Mouse (Mus musculus) spleen, embryonic (tissue): ENCODE measurements around the gene Rufy1.
"Not testable (repeated sequence)": the region's sequence is repeated elsewhere in the genome, so short reads cannot be mapped to it uniquely, and the experiment has no call there.

Experiments used
- CTCF ChIA-PET: fragments of 350-600 bp; sonication (Branson Sonifier 250); formaldehyde crosslinking; loops from one replicate; lab custom pipeline; 2022; lab: Charles Lee

Rufy1 gene

DNA sequence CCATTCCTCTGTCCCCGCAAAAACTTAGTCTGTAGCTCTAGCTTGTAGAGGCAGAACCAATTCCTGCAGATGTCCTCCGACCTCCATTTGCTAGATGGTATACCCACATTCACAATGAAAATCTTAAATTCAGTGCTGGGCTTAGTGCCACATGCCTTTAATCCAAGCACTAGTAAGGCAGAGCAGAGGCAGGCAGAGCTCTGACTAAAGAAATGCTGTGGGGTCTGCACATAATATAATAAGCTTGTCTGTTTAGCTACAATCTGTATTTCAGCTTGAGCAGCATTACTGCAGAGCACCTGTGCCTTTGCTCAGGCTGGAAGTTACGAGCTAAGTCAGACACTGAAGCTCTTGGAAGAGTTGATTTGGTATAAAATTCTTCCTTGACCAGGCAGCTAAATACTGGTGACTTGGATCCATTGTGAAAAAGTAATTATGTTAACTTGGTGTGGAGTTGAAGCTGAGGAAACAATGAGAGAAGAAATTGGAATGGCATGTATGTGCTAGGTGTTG is 43.7 kb downstream of the Rufy1 start:
- CTCF ChIA-PET = no interaction called here

DNA sequence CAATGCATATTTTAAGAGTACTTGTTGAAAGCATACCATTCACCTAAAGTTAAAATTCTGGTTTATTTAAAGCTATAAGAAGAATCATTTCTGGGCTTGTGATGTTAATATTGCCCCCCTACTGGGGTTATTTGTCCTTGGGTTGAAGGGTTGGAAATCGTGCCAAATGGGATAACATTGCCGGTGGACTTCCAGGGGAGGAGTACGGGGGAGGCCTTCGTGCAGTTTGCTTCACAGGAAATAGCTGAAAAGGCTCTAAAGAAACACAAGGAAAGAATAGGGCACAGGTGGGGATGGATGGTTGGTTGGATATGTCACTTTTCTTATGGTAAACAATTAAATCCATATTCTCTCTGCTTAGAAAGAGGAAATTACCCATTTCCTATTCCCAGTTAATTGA is 49.6 kb downstream of the Rufy1 start:
- CTCF ChIA-PET = no interaction called here

DNA sequence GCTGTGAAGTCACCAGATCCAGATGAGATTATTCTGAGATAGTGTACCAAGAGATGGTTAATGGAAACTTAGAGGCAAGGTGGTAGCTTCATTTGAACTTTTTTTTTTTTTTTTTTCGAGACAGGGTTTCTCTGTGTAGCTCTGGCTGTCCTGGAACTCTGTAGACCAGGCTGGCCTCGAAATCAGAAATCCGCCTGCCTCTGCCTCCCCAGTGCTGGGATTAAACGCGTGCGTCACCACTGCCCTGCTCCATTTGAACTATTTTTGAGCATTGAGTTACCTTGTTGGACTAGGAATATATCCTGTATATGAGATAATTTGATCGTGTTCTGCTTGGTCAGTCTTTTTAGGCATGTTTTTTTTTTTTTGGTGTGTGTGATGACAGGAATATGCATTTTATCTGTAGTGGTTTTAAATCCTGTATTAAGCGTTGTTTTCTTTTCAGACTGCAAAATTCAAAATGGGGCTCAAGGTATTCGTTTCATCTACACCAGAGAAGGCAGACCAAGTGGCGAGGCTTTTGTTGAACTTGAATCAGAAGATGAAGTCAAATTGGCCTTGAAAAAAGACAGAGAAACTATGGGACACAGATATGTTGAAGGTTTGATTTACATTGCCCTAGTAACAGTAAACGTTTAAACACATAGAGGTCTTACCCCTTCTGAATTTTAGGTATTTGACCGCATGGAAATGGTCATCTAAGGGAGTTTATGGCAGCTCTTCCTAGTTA is 51.7 kb downstream of the Rufy1 start:
- CTCF ChIA-PET = no interaction called here

DNA sequence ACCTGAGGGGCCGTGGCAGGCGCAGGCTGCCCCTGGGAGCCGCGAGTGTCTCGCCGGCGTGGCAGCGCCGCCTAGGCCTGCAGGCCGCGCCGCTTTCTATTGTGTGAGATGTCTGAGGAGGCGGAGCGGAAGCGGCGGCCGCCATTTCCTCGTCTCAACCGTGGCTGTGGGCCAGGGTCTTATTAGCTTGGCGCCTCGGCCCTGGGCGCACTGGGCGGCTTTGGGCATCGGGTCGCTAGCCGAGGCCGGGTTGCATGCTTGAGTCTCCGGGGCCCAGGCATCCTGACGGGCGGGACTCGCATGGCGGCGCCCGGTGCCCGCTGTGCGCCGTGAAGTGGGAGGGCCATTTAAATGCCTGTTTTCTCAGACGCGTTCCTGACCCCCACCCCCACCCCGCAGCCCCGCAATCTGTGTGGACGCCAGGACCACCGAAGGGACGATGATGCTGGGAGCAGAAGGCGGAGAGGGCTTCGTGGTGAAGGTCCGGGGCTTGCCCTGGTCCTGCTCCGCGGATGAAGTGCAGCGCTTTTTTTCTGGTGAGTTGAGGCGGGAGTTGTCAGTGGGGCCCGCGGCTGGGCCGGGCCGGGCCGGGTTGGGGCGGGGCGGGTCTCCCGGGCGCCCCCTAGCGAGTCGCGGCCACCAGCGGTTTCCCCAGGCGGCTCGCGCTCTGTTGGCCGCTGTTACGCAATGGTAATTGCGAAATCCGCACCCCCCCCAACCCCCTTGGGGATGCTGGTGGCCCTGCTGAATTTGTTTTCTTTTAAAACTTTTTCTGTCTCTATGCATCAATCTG is 52.8 kb downstream of the Rufy1 start:
- CTCF ChIA-PET = interaction anchor here (0.6 to 1.0 kb wide), 2 partner anchors 14 to 1279 kb away, joined by 3 to 5 read pairs; no protein-coding TSS in a partner anchor

DNA sequence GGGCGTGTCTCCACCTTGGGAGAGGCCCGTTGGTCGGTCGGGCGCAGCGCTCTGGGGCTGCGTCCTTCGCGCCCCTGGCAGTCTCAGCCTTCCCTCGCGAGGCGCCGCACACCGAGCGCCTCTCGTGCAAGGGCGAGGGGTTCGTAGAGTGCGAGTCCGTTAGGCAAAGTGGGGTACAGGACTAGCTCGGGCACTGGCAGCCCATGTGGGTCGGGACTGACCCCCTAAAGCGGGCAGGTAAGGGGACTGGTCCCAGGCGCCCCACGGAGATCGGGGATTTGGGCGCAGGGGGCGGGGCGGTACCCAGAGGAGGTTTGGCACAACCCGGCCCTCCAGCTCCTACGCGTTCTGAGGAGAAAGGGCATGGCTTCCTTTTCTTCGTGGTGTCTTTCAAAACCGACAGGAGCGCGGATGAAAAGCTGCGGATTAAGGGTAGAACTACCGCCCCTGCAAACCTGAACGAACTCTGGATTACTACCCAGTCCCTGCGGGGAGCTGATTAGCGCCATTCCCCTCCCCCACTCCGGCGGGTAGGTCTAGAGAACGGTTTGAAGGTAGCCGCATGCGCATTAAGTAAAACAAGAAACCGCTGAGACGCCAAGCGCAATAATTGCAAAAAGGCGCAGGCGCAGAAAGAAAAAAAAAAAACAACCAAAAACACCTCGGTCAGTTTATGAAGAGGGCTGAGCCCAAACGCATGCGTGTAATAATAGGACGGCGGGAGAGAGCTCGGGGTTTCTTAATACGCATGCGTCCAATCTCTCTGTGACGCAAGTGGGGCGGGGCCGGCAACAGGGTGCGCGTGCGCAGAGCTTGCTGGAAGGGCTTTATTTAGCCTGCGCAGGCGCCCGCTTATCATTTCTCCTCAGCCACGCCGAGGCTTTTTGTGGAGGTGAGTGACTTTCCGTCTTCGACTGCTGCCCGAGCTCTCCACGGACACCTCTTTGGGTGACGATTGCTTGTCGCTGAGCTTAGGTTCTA is 53.7 kb downstream of the Rufy1 start, which contains the start of gene Hnrnph1:
Hnrnph1 (plus strand) TSS at position 80 of the 981 bp plus-strand sequence.
- CTCF ChIA-PET = interaction anchor here (0.6 to 1.0 kb wide), 2 partner anchors 13 to 1280 kb away, joined by 3 to 5 read pairs; no protein-coding TSS in a partner anchor

DNA sequence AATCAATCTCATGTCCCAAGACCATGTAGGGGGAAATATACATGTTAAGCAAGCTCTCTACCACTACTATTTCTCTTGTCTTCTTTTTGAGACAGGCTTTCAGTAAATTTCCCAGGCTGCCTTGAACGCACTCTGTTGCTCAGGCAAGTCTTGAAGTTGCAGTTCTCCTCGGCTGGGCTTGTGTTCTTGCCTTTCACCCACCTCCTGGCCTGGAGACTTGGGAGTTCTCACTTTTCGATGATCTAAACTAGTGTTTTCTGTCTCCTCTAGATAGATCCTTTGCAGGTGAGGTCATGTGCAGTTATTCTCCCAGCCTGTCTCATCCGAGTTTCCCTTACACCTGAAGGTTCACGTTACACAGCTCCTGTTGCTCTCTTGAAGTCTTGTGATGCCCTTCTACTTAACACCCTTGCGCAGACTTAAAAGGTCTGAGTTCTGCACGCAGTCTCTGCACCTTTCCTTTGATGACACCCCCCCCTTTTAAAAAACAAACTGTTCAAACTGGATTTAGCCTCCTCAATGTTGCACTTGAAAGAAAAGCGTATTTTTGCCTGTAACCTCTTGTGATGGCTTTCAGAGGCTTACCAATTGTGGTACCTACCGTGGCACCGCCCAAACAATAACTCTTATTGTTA is 54.7 kb downstream of the Rufy1 start:
- CTCF ChIA-PET = no interaction called here

DNA sequence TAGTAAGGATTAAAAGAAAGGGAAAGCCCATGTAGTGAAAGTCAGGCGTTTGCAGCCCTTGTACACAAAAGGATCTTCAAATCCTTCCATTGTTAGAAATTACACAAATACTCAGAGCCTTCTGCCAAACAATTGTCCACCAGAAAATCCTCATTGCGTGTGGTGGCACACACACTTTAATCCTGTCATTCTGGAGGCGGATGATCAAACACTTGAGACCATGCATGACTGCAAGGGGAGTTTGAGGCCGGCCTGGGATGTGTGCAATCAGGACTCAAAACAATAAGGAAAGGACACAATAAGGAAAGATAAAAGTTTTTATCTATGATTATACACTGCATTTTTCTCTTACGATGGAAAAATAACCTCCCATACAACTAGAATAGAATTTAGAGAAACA is 55.5 kb downstream of the Rufy1 start:
- CTCF ChIA-PET = interaction anchor here (0.7 kb wide), 1 partner anchor 1266 kb away, joined by 8 read pairs; no protein-coding TSS in a partner anchor

DNA sequence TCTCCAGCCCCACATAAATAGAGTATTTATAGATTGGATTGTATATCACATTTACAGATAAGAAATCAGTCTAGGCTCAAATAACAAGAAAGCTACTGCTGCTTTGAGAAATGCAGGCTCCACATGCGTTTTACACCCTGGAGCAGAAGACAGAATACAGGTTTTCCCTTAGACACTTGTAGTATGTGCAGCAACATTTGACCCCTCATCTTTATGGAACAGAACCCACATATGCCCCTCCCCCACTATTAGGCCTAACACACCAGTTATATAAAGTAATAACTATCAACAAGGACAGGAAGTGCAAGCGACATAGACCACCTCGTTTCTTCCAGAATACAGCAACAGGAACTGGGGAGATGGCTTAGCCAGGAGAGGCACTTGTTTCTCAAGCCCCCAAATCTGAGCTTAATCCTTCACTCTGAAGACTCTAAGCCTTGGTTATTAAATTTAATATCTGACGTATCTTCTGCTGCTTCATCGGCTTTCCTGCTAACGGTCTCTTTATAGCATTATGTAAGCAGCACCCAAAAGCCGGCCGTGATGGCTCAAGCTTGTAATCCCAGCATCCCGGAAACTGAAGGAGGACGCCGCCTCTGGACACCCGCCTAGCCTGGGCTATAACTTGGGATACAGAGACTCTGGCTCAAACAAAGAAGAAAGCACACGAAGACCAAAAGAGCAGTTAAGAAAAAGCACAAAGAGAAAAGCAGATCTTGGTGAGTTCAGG is 56.5 kb downstream of the Rufy1 start:
- CTCF ChIA-PET = no interaction called here

DNA sequence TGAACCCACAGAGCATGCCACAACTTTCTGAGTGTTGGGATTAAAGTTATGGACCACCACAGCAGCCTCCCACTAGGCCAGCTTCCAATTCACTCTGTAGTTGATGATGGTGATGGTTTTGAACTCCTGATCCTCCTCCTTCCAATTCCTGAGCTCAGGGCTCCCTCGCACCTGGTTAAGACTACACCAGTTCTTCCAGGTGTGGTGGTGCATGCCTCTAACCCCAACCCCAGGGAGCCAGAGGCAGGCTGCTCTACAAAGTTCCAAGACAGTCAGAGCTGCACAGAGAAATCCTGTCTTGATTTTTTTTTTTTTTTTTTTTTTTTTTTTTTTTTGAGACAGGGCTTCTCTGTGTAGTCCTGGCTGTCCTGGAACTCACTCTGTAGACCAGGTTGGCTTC is 57.3 kb downstream of the Rufy1 start:
- CTCF ChIA-PET = interaction anchor here (1.2 kb wide), 1 partner anchor 242 kb away, joined by 14 read pairs; no protein-coding TSS in a partner anchor

DNA sequence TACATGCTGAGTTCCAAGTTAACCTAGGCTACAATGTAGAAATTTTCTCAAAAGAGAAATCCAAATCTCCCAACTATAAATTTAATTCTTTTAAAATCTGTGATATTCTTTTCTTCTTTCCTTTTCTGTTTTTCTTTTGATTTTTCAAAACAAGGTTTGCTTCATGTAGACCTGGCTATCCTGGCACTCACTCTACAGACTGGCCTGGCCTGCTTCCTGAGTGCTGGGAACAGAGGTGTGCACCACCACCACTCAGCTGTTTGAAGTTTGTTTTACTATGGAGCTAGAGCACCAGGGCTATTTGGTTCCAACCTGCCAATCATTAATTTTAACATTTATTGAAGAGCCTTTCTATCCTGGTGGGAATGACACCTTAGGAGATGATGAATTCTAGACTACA is 57.8 kb downstream of the Rufy1 start:
- CTCF ChIA-PET = interaction anchor here (1.2 kb wide), 1 partner anchor 241 kb away, joined by 14 read pairs; no protein-coding TSS in a partner anchor

DNA sequence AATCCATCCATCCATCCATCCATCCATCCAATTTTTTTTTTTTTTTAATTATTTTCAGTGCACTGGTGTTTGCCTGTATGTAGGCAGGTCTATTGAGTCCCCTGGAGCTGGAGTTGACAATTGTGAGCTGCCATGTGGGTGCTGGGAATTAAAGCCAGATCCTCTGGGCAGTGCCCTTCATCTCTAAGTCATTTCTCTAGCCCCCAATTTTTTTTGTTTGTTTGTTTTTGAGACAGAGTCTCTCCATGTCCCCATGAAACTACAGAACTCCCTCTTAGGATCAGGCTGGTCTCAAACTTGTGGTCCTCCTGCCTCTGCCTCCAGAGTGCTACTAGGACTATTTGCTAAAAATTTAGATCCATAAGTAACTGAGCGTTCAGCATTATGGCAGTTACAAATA is 59.0 kb downstream of the Rufy1 start:
- CTCF ChIA-PET = interaction anchor here (0.6 to 0.7 kb wide), 3 partner anchors 12 to 190 kb away, joined by 3 to 25 read pairs (median 9); no protein-coding TSS in a partner anchor

DNA sequence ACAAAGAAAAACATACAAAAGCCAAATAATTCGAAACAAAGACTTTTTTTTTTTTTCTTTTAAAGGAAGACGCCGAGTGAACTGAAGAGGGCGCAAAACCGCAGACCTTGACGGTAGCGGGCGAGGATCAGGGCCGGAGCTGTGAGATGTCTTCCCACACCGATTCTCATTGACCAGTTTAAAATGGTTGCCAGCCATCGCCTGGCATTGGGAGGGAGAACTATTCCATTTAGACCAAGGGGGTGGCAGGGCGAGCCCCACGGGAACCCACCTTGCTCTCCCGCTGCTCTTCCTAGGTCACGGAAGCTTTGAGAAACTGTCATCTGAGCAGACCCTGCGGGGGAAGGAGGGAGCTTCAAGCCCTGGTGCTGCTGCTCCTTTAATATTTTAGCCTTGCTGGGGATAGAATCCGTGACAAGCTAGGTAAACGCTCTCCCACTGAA is 59.5 kb downstream of the Rufy1 start:
- CTCF ChIA-PET = interaction anchor here (0.5 to 0.8 kb wide), 4 partner anchors 12 to 1469 kb away, joined by 9 to 25 read pairs (median 10); no protein-coding TSS in a partner anchor

DNA sequence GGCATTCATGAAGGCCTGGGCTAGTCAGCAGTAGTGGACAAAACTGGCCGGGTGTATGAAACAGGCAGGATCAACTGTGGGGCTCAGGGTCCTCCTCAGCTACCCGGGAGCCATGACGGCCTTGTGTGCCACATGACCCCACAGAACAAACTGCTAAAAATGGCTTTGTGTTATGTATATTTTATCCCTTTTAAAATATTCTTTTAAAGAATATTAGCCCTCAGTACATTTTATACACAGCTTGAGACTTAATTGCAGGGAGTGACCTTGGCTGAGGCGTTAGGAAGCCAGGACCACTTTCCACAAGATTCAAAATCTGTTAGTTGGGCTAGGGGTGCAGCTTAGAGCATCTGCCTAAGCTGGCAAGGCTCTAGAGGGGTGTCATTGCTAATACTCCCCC is 60.0 kb downstream of the Rufy1 start:
- CTCF ChIA-PET = interaction anchor here (0.5 to 0.8 kb wide), 4 partner anchors 13 to 1468 kb away, joined by 9 to 25 read pairs (median 10); no protein-coding TSS in a partner anchor

DNA sequence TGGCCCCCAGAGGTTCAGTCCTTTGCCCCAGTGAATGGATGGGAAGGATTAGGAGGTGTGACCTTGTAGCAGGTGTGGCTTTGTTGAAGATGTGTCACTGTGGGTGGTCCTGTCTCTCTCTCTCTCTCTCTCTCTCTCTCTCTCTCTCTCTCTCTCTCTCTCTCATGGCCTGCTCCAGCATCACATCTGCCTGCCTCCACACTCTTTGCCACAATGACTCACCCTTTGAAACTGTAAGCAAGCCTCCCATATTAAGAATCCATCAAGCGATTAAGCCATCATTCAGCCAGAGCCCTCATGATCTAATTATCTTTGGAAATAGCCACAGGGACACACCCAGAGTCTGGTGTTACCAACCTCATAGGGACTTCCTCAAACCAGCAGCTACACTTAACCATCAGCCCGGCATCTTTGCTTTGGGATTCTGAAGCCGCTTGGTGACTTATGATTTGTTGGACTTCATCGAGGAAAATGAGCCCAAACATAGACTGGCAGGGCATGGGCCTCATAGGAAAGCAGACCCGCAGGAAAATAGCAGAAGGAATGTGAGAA is 61.5 kb downstream of the Rufy1 start:
- CTCF ChIA-PET = no interaction called here

DNA sequence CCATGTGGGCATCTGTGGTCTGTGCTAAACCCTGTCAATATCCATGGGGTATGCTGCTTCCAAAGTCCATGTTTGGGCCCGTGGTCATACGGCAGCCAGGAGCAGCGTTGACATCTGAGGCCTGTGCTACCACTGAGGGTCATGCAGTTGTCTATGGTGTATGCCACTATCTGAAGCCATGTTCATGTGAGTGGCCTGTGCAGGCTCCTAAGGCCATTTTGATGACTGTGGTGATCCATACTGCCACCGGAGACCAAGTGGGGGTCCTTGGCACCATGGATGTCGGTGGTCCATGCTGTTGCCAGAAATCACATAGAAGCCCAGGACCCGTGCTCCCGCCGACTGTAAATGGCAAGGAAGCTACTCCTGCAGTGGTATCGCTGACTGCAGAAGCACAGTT is 63.4 kb downstream of the Rufy1 start:
- CTCF ChIA-PET = no interaction called here

DNA sequence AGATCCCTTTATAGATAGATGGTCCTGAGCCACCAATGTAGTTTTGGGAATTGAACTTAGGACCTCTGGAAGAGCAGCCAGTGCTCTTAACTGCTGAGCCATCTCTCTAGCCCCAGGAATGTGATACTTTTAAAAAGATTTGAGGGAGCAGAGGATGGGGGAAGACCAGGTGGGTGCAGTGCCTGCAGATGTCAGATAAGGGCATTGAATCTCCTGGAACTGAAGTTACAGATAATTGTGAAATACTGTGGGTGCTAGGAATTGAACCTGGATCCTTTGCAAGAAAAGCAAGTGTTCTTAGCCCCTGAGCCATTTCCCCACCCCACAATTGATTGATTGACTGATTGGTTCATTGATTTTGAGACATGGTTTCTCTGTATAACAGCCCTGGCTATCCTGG is 65.6 kb downstream of the Rufy1 start:
- CTCF ChIA-PET = no interaction called here

DNA sequence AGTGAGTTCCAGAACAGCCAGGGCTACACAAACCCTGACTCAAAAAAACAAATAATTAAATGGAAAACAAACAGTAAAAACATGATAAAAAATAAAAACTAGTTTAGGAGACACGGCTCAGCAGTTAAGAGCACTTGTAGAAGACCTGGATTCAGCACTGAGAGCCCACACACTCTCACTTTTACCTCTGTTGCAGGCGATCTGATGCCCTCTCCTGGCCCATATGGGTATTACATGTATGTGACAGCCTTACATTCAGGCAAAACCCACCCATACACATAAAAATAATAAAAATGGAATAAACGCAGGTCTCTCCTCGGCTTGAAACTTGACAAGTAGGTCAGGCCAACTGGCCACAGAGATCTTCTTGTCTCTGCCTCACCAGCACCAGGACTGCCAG is 66.4 kb downstream of the Rufy1 start:
- CTCF ChIA-PET = no interaction called here

DNA sequence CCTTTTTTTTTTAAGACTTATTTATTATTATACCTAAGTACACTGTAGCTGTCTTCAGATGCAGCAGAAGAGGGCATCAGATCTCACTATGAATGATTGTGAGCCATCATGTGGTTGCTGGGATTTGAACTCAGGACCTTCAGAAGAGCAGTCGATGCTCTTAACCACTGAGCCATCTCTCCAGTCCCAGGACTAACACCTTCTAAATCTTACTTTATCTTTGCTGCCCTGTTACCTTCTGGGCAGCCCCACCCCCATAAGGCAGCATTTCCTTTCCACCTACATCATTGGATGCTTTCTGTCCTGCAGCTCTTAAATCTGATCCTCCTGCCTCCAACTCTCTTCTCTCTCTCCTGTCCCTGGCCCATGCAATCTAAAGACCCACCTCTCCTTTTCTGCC is 69.6 kb downstream of the Rufy1 start:
- CTCF ChIA-PET = not testable (repeated sequence)
